Mouse (Mus musculus) stomach, embryonic 14.5 days (tissue): ENCODE measurements around the gene Ezh1. TPM values are rescaled to one million over a fixed set of nuclear protein-coding genes. Genes with fewer than 3 reads are reported as not detected.

Source experiments
- ATAC-seq: fragments of 200-750 bp; cut with Nextera tagmentation; 2 replicates; pipeline ENCODE4 v1.8.0; 2017; ENCODE audit warnings: low read depth, moderate TSS enrichment; ENCODE audit not compliant: insufficient number of reproducible peaks, insufficient read depth, low FRiP score
- H3K27ac ChIP-seq: fragments of 300-500 bp; sonication (generic); 2 replicates; pipeline ENCODE4 v1.5.1; 2014; ENCODE audit warnings: mild to moderate bottlenecking, low read length, moderate library complexity, mixed read lengths
- H3K27me3 ChIP-seq: fragments of 300-500 bp; sonication (generic); 2 replicates; pipeline ENCODE4 v1.6.1; 2014; ENCODE audit warnings: low read length, control low read depth, mixed read lengths; ENCODE audit not compliant: control insufficient read depth, insufficient read depth
- H3K36me3 ChIP-seq: fragments of 300-500 bp; sonication (generic); 2 replicates; pipeline ENCODE4 v1.6.1; 2014; ENCODE audit warnings: mild to moderate bottlenecking, control low read depth, low read length, moderate library complexity, mixed read lengths; ENCODE audit not compliant: control insufficient read depth, insufficient read depth
- H3K4me1 ChIP-seq: fragments of 300-500 bp; sonication (generic); 2 replicates; pipeline ENCODE4 v1.6.1; 2014; ENCODE audit warnings: low read length, control low read depth, mixed read lengths; ENCODE audit not compliant: control insufficient read depth, insufficient read depth
- H3K4me2 ChIP-seq: fragments of 300-500 bp; sonication (generic); replicated peaks from 2 replicates; pipeline ENCODE4 v1.6.1; 2014; ENCODE audit warnings: low read depth, low read length, control low read depth
- H3K4me3 ChIP-seq: fragments of 300-500 bp; sonication (generic); 2 replicates; pipeline ENCODE4 v1.5.1; 2014; ENCODE audit warnings: low read depth, low read length, control low read depth
- H3K9ac ChIP-seq: fragments of 300-500 bp; sonication (generic); replicated peaks from 2 replicates; pipeline ENCODE4 v1.6.1; 2014; ENCODE audit warnings: low read depth, mild to moderate bottlenecking, control low read depth, low read length, moderate library complexity, mixed read lengths
- H3K9me3 ChIP-seq: fragments of 300-500 bp; sonication (generic); 2 replicates; pipeline ENCODE4 v1.6.1; 2016; ENCODE audit warnings: low read depth, low read length, control low read depth; ENCODE audit not compliant: control insufficient read depth
- WGBS: fragments of 180-500 bp; shearing (Covaris S2); extraction: QIAGEN DNeasy Blood & Tissue Kit; methylation state at CpG from one replicate; pipeline ENCODE4 v1.1.7; 2014; 5-methylcytosine and 5-hydroxymethylcytosine counted together
- polyA plus RNA-seq: library from polyadenylated mRNA; unstranded; fragments of >200 nt; fragmentation: Nextera tagmentation; extraction: Ambion mirVana; gene quantifications from 2 replicates; pipeline ENCODE4 v1.2.1, GENCODE M21; 2014

The Ezh1 gene
- polyA plus RNA-seq, 1 experiment from 2014 or later = 19.1 TPM

DNA sequence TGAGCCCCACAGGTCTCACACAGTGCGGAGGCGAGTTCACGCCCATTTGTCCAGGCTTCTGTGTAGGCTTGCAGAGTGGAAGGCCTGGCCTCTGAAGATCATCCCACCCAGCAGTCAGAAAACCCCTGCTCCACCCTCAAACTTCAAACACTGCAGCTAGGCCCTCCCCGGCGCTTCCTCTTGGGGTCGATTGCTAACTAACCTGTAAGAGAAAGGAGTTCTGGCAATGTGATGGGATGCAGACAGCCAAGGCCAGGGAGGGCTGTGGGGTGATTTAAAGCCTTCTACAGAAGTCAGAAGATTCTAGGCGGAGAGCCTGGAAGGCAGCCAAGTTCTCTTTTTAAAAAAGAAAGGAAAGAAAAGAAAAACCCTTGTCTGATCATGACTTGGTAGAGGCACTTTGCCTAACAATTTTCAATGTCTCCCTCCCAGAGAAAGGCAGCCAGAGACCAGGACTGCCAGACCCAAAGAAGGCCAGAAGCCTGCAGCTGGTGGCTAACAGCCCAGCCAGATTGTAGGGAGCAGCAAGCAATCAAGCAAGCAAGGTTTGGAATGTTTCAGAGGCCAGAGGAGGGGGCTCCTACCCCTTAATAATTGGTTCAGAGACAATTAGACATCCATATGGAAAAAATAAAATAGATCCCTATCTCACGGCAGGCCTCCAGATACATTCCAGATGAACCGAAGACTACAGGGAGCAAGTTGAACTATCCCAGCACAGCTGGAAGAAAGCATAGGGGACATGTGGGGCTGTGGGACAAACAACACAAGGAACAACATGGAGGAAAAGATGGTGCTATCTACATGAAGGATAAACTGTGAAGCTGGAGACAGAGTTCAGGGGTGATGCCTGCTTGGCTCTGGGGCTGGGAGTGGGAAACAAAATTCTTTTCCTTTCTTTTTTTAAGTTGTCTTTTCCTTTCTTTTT lies 76.8 kb downstream of the Ezh1 start:
- Histone ChIP-seq H3K4me3 (no peak overlapping the region), H3K4me1 (peaks cover 18% of the 10 kb centered on the region), H3K27me3 (no peaks in the 10 kb centered on the region), H3K27ac (peak overlapping the region; percentile 86), H3K4me2 (peak overlapping the region; percentile 6; the same call in 1 of the 2 replicates), H3K9ac (no peak overlapping the region), H3K36me3 (no peaks in the 10 kb centered on the region), H3K9me3 (no peaks in the 10 kb centered on the region)
- peak; percentile 71; the same call in 1 of the 2 replicates for ATAC-seq
- 20% methylated on average over 9 of the region's 9 CpGs for WGBS

DNA sequence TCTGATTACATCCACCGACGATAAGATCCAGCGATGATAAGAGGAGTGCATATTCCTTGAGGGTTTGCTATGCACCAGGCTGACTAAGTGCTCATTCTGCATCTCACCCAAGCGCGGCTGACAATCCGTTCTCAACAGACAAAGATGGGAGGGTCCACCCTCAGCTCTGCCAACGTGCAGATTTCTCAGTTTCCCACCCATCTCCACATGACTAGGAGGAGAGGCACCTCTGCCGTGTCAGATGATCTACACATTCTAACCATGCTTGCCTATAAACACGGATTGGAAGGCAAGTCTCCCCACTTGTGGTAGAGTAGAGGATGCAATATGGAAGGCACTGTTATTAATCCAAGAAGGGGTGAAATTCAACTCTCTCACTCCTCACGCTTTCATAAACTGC lies 77.5 kb downstream of the Ezh1 start:
- Histone ChIP-seq H3K9ac (no peak overlapping the region), H3K4me2 (peak overlapping the region; percentile 6; the same call in 1 of the 2 replicates), H3K4me1 (peaks cover 18% of the 10 kb centered on the region), H3K36me3 (no peaks in the 10 kb centered on the region), H3K9me3 (no peaks in the 10 kb centered on the region), H3K27ac (peak overlapping the region; percentile 86), H3K4me3 (no peak overlapping the region), H3K27me3 (no peaks in the 10 kb centered on the region)
- 53% methylated on average over 10 of the region's 10 CpGs for WGBS
- no peak for ATAC-seq

DNA sequence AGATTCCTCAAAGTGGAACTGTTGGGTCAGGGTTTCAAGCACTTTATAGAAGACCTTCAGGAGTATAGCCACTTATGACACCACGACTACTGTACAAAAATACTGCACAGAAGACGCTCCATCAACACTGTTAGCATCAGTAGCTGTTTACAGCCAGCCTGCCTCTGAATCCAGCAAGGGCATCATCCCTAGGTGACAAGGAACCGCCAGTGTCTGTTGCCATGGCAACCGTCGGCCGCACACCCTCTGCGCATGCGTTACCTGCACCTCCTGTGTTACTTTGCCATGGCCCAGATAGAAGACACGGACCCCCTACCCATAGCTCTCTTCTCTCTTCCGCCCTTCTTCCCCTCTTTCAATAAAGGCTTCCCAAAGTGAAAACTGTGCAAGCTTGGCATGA lies 79.9 kb downstream of the Ezh1 start:
- Histone ChIP-seq H3K4me1 (peaks cover 18% of the 10 kb centered on the region), H3K4me2 (no peak overlapping the region), H3K9ac (no peak overlapping the region), H3K36me3 (no peaks in the 10 kb centered on the region), H3K27ac (no peak overlapping the region), H3K4me3 (no peak overlapping the region), H3K9me3 (no peaks in the 10 kb centered on the region), H3K27me3 (no peaks in the 10 kb centered on the region)
- no peak for ATAC-seq
- WGBS = 36% methylated on average over 10 of the region's 10 CpGs

DNA sequence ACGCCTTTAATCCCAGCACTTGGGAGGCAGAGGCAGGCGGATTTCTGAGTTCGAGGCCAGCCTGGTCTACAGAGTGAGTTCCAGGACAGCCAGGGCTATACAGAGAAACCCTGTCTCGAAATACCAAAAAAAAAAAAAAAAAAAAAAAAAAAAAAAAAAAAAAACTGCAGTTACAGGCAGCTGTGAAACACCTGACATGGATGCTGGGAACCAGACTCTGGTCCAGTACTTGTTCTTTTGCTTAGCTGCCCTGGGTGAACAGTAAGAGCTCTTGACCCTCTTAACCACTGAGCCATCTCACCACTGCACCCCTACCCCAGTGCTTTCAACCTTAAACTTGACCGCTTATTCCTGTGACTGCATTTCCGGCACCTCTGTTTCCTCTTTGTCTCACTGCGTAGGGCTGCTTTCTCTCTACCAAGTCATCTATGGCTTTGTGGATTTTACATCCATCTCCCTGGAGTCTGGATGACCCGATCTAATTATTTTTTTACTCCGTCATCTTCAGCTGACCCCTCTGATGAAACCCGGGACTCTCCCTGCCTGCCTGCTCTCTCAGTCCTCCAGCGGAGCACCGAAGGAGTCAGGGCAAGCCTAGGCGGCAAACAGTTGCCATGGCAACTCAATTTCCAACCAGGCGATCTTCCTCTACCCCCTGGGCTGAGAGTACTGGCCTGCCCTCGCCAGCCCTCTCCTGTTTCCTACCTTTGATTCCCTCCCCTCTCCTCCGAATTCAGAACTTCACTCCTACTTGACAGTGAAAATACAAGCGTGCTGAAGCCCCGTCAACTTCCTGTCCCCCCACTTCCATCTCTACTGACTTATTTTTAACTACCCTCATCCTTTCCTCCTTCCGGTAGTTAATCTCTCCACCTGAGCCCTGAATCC lies 82.7 kb downstream of the Ezh1 start:
- no peak for ATAC-seq

DNA sequence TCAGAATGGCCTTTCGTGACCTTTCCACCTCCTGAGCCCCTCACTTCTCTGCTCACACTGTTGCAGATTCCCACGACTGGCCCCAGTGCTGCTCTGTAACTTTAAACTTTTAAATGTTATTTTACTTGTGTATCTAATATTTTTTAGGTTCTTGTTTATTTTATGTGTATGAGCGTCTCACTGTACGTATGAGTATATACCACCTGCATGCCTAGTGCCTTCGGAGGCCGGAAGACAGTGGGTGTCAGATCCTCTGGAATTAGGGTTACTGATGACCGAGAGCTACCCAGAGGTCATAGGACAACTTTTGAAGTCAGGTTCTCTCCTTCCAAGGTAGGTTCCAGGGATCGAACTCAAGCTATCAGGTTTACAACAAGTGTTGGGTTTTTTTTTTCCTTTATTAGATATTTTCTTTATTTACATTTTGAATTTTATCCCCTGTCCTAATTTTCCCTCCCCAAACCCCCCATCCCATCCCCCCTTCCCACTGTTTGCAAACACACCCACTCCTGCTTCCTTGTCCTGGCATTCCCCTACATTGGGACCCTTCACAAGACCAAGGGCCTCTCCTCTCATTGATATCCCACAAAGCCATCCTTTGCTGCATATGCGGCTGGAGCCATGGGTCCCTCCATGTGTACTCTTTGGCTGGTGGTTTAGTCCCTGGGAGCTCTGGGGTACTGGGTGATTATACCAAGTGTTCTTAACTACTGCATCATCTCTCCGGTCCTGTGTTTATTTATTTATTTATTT lies 83.9 kb downstream of the Ezh1 start:
- Histone ChIP-seq H3K27ac (no peak overlapping the region), H3K36me3 (no peaks in the 10 kb centered on the region), H3K9me3 (no peaks in the 10 kb centered on the region), H3K4me1 (peaks cover 3% of the 10 kb centered on the region; the same call in 1 of the 2 replicates), H3K9ac (no peak overlapping the region), H3K27me3 (no peaks in the 10 kb centered on the region), H3K4me3 (no peak overlapping the region), H3K4me2 (no peak overlapping the region)
- 84% methylated on average over 10 of the region's 10 CpGs for WGBS
- no peak for ATAC-seq

More for the DNA sequence above, 82.7 kb downstream of the Ezh1 start:
- Histone ChIP-seq H3K4me3 (0 out of 2 replicates have a peak overlapping the region, but pooled peaks have one; percentile 7), H3K27me3 (no peaks in the 10 kb centered on the region), H3K27ac (no peak overlapping the region), H3K4me2 (peak overlapping the region; percentile 44), H3K4me1 (peaks cover 6% of the 10 kb centered on the region), H3K36me3 (no peaks in the 10 kb centered on the region), H3K9ac (no peak overlapping the region), H3K9me3 (no peaks in the 10 kb centered on the region)
- 18% methylated on average over 17 of the region's 19 CpGs for WGBS

Other genes starting within 250 kb of the Ezh1 start
- 38.4 and 42.0 TPM in 2 replicates for gene Atp6v0a1, start 217.0 kb downstream of the Ezh1 start, polyA plus RNA-seq
- 11.2 and 14.2 TPM in 2 replicates for gene Naglu, start 156.5 kb downstream of the Ezh1 start, polyA plus RNA-seq
- gene Hsd17b1, start 148.1 kb downstream of the Ezh1 start, polyA plus RNA-seq = not detected in 2 replicates
- gene Coasy, start 143.9 kb downstream of the Ezh1 start, polyA plus RNA-seq = 37.9 and 41.3 TPM in 2 replicates
- 36.7 and 46.0 TPM in 2 replicates for gene Mlx, start 139.2 kb downstream of the Ezh1 start, polyA plus RNA-seq
- gene Psmc3ip, start 131.0 kb downstream of the Ezh1 start, polyA plus RNA-seq = 29.7 and 36.4 TPM in 2 replicates
- 8.0 and 9.1 TPM in 2 replicates for gene Retreg3, start 106.6 kb downstream of the Ezh1 start, polyA plus RNA-seq
- 70.5 and 70.9 TPM in 2 replicates for gene Tubg1, start 106.5 kb downstream of the Ezh1 start, polyA plus RNA-seq
- gene Tubg2, start 70.6 kb downstream of the Ezh1 start, polyA plus RNA-seq = 3.6 and 4.5 TPM in 2 replicates
- 2.1 and 2.2 TPM in 2 replicates for gene Cntnap1, start 55.9 kb downstream of the Ezh1 start, polyA plus RNA-seq
- gene Plekhh3, start 55.1 kb downstream of the Ezh1 start, polyA plus RNA-seq = 25.6 and 26.0 TPM in 2 replicates
- 0.14 and 0.33 TPM in 2 replicates for gene Ccr10, start 51.0 kb downstream of the Ezh1 start, polyA plus RNA-seq
- 123 and 128 TPM in 2 replicates for gene Ramp2, start 19.6 kb upstream of the Ezh1 start, polyA plus RNA-seq
- gene Vps25, start 27.2 kb upstream of the Ezh1 start, polyA plus RNA-seq = 153 and 154 TPM in 2 replicates
- 21.9 and 26.8 TPM in 2 replicates for gene Wnk4, start 34.1 kb upstream of the Ezh1 start, polyA plus RNA-seq
- 0.87 and 1.6 TPM in 2 replicates for gene Cntd1, start 52.5 kb upstream of the Ezh1 start, polyA plus RNA-seq
- gene Coa3, start 52.7 kb upstream of the Ezh1 start, polyA plus RNA-seq = 207 and 215 TPM in 2 replicates
- 140 and 144 TPM in 2 replicates for gene Becn1, start 75.8 kb upstream of the Ezh1 start, polyA plus RNA-seq
- 84.6 and 96.2 TPM in 2 replicates for gene Psme3, start 89.8 kb upstream of the Ezh1 start, polyA plus RNA-seq
- 1.3 and 1.8 TPM in 2 replicates for gene Aoc2, start 98.6 kb upstream of the Ezh1 start, polyA plus RNA-seq
- gene Aoc3, start 104.1 kb upstream of the Ezh1 start, polyA plus RNA-seq = 3.2 TPM in 2 replicates
- not detected in 2 replicates for gene G6pc, start 141.1 kb upstream of the Ezh1 start, polyA plus RNA-seq
- 69.6 and 74.0 TPM in 2 replicates for gene Aarsd1, start 191.2 kb upstream of the Ezh1 start, polyA plus RNA-seq
- 8.5 and 9.8 TPM in 2 replicates for gene Gm27029, start 198.3 kb upstream of the Ezh1 start, polyA plus RNA-seq
- gene Rundc1, start 198.6 kb upstream of the Ezh1 start, polyA plus RNA-seq = 12.0 and 13.5 TPM in 2 replicates
- gene Ptges3l, start 198.9 kb upstream of the Ezh1 start, polyA plus RNA-seq = 18.0 and 24.1 TPM in 2 replicates
- gene Rpl27, start 215.8 kb upstream of the Ezh1 start, polyA plus RNA-seq = 373 and 398 TPM in 2 replicates
- 22.4 and 23.0 TPM in 2 replicates for gene Ifi35, start 221.9 kb upstream of the Ezh1 start, polyA plus RNA-seq
- gene Rnd2, start 238.5 kb upstream of the Ezh1 start, polyA plus RNA-seq = 11.6 and 14.2 TPM in 2 replicates
- gene Vat1, start 239.8 kb upstream of the Ezh1 start, polyA plus RNA-seq = 47.6 and 52.7 TPM in 2 replicates